Mouse (Mus musculus) lung, embryonic 16.5 days (tissue): ENCODE results near the gene Oxnad1. TPM values are rescaled to one million over a fixed set of nuclear protein-coding genes. Genes with fewer than 3 reads are reported as not detected.
"Not testable (repeated sequence)": the region's sequence is repeated elsewhere in the genome, so short reads cannot be mapped to it uniquely, and the experiment has no call there.

Experiments
- ATAC-seq: fragments of 200-750 bp; cut with Nextera tagmentation; 2 replicates; pipeline ENCODE4 v1.8.0; 2017; ENCODE audit warnings: low read depth, mild to moderate bottlenecking, moderate library complexity
- H3K27ac ChIP-seq: fragments of 300-500 bp; sonication (generic); 2 replicates; pipeline ENCODE4 v1.5.1; 2014; ENCODE audit warnings: mild to moderate bottlenecking, control low read depth, low read length
- H3K27me3 ChIP-seq: fragments of 300-500 bp; sonication (generic); 2 replicates; pipeline ENCODE4 v1.6.1; 2014; ENCODE audit warnings: low read depth, low read length, mixed read lengths; ENCODE audit not compliant: control insufficient read depth, insufficient read depth
- H3K36me3 ChIP-seq: fragments of 300-500 bp; sonication (generic); 2 replicates; pipeline ENCODE4 v1.6.1; 2014; ENCODE audit warnings: low read length; ENCODE audit not compliant: control insufficient read depth, insufficient read depth
- H3K4me1 ChIP-seq: fragments of 300-500 bp; sonication (generic); replicated peaks from 2 replicates; pipeline ENCODE4 v1.6.1; 2014; ENCODE audit warnings: low read length, mixed read lengths; ENCODE audit not compliant: control insufficient read depth, insufficient read depth
- H3K4me2 ChIP-seq: fragments of 300-500 bp; sonication (generic); 2 replicates; pipeline ENCODE4 v1.6.1; 2014; ENCODE audit warnings: low read depth, low read length, control low read depth
- H3K4me3 ChIP-seq: fragments of 300-500 bp; sonication (generic); 2 replicates; pipeline ENCODE4 v1.5.1; 2014; ENCODE audit warnings: mild to moderate bottlenecking, low read length, control low read depth
- H3K9ac ChIP-seq: fragments of 300-500 bp; sonication (generic); 2 replicates; pipeline ENCODE4 v1.6.1; 2014; ENCODE audit warnings: low read length, control low read depth
- H3K9me3 ChIP-seq: fragments of 300-500 bp; sonication (generic); 2 replicates; pipeline ENCODE4 v1.6.1; 2016; ENCODE audit warnings: low read length; ENCODE audit not compliant: control insufficient read depth
- WGBS: fragments of 180-500 bp; shearing (Covaris S2); extraction: QIAGEN DNeasy Blood & Tissue Kit; methylation state at CpG from one replicate; pipeline ENCODE4 v1.1.7; 2014; 5-methylcytosine and 5-hydroxymethylcytosine counted together
- polyA plus RNA-seq: library from polyadenylated mRNA; unstranded; fragments of >200 nt; fragmentation: Nextera tagmentation; extraction: Ambion mirVana; gene quantifications from 2 replicates; pipeline ENCODE4 v1.2.1, GENCODE M21; 2015

The Oxnad1 gene
- polyA plus RNA-seq, 1 experiment from 2014 or later = 18.6 TPM

DNA sequence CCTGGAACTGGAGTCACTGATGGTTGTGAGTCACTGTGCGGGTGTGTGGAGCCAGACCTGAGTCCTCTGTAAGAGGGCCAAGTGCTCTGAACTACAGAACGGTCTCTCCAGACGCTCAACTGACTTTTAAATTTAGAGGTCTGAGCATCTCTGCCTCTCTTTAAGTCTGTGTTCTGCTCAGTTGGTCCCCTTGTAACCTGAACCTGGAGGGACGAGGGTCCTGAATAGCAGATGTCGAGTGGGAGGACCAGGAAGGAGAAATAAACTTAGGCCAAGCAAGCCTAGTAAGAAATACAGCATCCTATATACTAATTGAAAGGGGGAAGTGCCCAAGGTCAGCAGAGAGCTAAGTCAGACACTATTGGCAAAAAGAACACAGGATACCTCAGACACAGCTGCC, 11.6 kb downstream of the Oxnad1 start:
- Histone ChIP-seq H3K4me1 (no peaks in the 10 kb centered on the region), H3K9ac (no peak overlapping the region), H3K36me3 (peaks cover 20% of the 10 kb centered on the region), H3K4me2 (no peak overlapping the region), H3K4me3 (no peak overlapping the region), H3K27me3 (no peaks in the 10 kb centered on the region), H3K27ac (no peak overlapping the region), H3K9me3 (no peaks in the 10 kb centered on the region)
- ATAC-seq = no peak
- 89% methylated on average over 5 of the region's 5 CpGs for WGBS

DNA sequence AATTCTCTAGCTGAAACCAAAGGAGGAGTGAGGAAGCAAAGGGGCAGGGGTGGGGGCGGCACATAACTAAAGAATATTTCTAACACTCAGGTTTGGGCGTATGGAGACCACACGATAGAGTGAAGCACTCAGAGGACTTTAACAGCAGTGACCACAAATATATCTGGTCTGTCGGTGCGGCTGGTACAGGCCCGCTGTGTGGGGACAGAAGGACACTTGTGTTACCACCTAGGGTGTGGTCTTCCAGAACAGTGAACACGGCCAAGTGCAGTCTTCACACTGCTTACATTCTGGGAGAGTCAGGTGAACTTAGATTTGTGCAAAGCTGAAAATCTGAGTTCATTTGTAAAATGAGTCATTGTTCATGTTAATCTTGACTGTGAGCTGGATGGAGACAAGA, 12.5 kb downstream of the Oxnad1 start:
- ATAC-seq = no peak

DNA sequence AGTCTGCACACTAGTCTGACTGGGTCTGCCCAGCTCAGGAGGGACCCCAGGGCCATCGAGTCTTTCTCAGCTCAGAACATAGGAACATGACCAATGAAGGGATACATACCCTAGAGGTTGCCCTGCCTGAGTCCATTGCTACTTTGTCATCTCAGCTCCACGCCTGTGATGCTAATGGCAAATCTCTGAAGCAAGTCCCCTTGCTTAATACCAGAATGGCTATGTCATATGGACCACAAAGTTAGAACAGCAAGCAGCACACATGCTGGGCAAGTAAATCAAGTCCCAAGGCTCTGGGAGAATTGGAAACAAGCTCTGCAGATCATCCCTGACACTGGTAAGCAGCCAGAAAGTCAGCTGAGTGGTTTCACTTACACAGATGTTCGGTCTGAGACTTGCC, 13.8 kb downstream of the Oxnad1 start:
- Histone ChIP-seq H3K4me2 (no peak overlapping the region), H3K4me1 (no peaks in the 10 kb centered on the region), H3K4me3 (no peak overlapping the region), H3K9me3 (no peaks in the 10 kb centered on the region), H3K27me3 (no peaks in the 10 kb centered on the region), H3K9ac (no peak overlapping the region), H3K27ac (no peak overlapping the region), H3K36me3 (peaks cover 20% of the 10 kb centered on the region)
- 75% methylated on average over 3 of the region's 3 CpGs for WGBS
- no peak for ATAC-seq

More for the DNA sequence above, 12.5 kb downstream of the Oxnad1 start:
- WGBS = 91% methylated on average over 7 of the region's 7 CpGs
- peaks cover 20% of the 10 kb centered on the region for H3K36me3 ChIP-seq
- H3K9me3 ChIP-seq = no peaks in the 10 kb centered on the region
- H3K4me1 ChIP-seq = no peaks in the 10 kb centered on the region
- H3K27ac ChIP-seq = no peak overlapping the region
- no peaks in the 10 kb centered on the region for H3K27me3 ChIP-seq
- no peak overlapping the region for H3K4me3 ChIP-seq
- H3K4me2 ChIP-seq = no peak overlapping the region
- H3K9ac ChIP-seq = no peak overlapping the region

DNA sequence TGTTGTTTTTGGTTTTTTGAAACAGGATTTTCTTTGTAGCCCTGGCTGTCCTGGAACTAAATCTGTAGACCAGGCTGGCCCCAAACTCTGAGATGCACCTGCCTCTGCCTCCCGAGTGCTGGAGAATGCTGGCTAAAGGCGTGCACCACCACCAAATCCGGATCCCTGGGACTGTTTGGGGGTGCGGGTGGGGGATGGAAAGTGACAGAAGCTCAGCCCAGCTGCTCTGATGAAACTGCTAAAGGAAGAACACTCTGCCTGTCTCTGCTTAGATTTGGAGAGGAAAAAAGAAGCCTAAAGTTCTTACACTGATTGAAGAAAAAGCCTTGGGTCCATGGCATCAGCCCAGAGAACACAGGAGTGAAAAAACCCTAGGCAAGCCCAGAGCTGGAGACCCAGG, 18.4 kb downstream of the Oxnad1 start:
- H3K4me3 ChIP-seq = no peak overlapping the region
- H3K36me3 ChIP-seq = peaks cover 12% of the 10 kb centered on the region
- WGBS = 85% methylated on average over 4 of the region's 4 CpGs

DNA sequence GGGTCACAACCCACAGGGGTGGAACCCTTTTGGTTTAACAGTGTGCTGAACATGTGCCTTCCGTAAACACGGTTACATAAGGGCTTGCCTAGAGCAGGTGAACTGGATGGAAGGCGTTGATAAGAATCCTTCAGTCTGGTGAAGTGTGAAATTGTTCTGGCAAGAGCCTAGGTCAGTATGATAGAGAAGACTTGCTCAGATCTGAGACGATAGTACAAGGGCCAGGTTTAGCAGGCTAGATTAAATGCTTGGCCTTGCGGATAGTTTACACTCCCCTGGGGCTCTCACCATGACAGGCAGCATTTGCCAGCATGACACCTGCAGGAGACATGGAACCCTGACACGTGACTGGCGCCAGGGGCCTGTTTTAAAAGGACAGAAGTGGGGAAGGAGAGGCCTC, 20.5 kb downstream of the Oxnad1 start:
- peak; percentile 17; the same call in 1 of the 2 replicates for ATAC-seq
- 34% methylated on average over 7 of the region's 7 CpGs for WGBS
- H3K9me3 ChIP-seq = no peaks in the 10 kb centered on the region
- no peak overlapping the region for H3K9ac ChIP-seq
- no peaks in the 10 kb centered on the region for H3K4me1 ChIP-seq
- no peaks in the 10 kb centered on the region for H3K36me3 ChIP-seq
- H3K27ac ChIP-seq = no peak overlapping the region
- H3K27me3 ChIP-seq = no peaks in the 10 kb centered on the region
- H3K4me2 ChIP-seq = no peak overlapping the region
- no peak overlapping the region for H3K4me3 ChIP-seq

More for the DNA sequence above, 18.4 kb downstream of the Oxnad1 start:
- Histone ChIP-seq H3K27ac (no peak overlapping the region), H3K9ac (no peak overlapping the region), H3K27me3 (no peaks in the 10 kb centered on the region), H3K9me3 (no peaks in the 10 kb centered on the region), H3K4me1 (no peaks in the 10 kb centered on the region), H3K4me2 (no peak overlapping the region)
- ATAC-seq = no peak

DNA sequence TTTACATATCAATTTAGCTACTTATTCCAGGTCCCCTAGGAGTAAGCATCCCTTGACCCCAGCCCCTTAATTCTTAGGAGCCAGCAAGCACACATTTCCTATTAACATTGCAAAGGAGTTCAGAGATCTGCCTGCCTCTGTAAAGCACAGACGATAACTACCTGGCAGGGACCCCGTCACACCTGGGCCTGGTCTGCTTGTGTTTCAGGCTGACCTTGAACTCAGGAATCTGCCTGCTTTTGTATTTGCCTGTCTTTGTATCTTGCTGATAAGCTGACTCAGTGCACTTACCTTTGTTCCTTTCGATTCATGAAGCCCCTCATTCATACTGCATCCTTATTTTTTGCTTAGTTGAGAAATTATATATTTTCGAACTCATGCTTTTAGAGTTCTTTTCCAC, 21.7 kb downstream of the Oxnad1 start:
- no peak overlapping the region for H3K4me3 ChIP-seq
- H3K36me3 ChIP-seq = no peaks in the 10 kb centered on the region
- no peak for ATAC-seq
- H3K4me1 ChIP-seq = no peaks in the 10 kb centered on the region
- H3K9me3 ChIP-seq = no peaks in the 10 kb centered on the region
- 89% methylated on average over 4 of the region's 4 CpGs for WGBS
- no peak overlapping the region for H3K27ac ChIP-seq
- H3K27me3 ChIP-seq = no peaks in the 10 kb centered on the region
- H3K9ac ChIP-seq = no peak overlapping the region
- no peak overlapping the region for H3K4me2 ChIP-seq

DNA sequence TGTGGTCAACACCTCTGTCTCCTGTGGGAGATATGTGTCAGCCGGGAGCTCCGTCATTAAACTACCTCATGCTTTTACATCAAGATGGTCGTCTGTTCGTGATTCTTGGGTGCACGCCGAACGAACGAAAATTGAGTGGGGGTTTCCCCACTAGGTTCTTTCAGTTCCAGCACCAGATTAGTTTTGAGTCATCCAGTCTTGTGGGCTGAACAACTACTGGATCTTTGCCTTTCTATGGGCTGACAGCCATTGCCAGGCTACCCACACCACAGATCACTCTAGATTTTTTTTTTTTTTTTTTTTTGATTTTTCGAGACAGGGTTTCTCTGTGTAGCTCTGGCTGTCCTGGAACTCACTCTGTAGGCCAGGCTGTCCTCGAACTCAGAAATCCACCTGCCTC, 26.9 kb downstream of the Oxnad1 start:
- H3K4me2 ChIP-seq, H3K9ac ChIP-seq, H3K9me3 ChIP-seq, H3K27me3 ChIP-seq, H3K36me3 ChIP-seq, ATAC-seq, H3K4me3 ChIP-seq, H3K4me1 ChIP-seq, H3K27ac ChIP-seq: not testable (repeated sequence)
- WGBS = 94% methylated on average over 10 of the region's 10 CpGs

DNA sequence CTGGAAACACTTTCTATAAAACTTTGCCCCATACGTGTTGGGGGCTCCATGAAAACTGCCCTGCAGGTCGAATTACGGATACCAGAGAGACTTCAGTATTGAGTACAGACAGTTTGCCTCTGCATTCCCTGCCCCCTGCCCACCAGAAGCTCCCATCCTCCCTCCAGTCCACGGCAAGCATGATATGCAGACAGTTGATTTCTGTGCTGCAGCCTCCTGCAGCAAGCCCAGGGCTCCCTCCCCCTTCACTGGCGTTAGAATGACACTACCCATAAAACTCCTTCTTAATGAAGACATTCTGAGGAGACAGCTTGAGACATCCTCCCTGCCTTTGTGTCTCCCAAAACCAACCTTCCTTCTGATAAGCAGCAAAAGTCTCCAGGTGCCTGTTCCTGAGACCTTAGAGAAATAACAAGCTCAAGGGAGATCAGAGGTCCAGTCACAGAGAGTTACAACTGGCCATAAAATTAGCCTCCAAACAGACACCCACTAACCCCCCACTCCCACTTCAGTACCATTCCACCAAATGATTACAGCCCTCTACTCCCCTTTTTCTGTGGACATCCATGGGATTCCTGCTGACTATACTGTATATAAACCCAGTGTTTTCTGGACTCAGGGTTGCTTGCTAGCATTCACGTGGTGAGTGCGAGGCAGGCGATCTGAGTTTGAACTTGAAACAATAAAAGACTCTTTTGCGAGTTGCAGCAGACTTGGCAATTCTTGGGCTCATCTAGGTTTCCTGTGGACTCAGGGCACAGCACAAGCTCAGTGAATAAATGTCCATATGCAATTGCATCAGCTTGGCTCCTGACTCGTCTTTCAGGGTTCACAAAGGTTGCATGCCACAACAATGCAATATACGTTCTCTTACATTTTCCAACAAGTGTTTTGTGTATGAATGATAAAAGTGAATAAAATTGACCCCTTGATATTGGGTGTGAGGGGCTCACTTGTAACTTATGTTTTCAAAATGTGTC, 36.1 kb downstream of the Oxnad1 start:
- Histone ChIP-seq H3K9me3 (no peaks in the 10 kb centered on the region), H3K4me2 (no peak overlapping the region), H3K27me3 (no peaks in the 10 kb centered on the region), H3K9ac (no peak overlapping the region), H3K4me3 (no peak overlapping the region), H3K36me3 (no peaks in the 10 kb centered on the region), H3K4me1 (no peaks in the 10 kb centered on the region), H3K27ac (no peak overlapping the region)
- 64% methylated on average over 11 of the region's 11 CpGs for WGBS
- ATAC-seq = no peak

DNA sequence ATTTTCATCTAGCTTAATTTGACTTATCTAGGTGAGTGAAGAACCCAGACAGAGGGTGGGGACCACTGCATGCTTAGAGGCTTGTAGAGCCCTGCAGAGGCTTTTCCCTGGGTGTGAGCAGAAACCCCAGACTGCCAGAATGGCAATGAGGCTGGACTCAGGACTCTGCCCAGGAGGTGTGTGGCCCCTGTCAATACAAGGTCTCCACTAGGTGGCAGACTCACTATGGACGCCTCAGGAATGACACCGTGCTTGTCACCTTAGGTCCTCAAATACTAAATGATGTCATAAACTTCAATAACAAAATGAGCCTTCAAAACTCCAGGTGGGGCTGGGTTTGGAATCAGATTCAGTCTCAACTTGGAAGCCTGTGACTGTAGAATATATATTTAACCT, 36.7 kb downstream of the Oxnad1 start:
- Histone ChIP-seq H3K4me1 (no peaks in the 10 kb centered on the region), H3K9me3 (no peaks in the 10 kb centered on the region), H3K36me3 (no peaks in the 10 kb centered on the region), H3K9ac (no peak overlapping the region), H3K27me3 (no peaks in the 10 kb centered on the region), H3K4me3 (no peak overlapping the region), H3K4me2 (no peak overlapping the region), H3K27ac (no peak overlapping the region)
- WGBS = 42% methylated on average over 2 of the region's 2 CpGs
- ATAC-seq = no peak
